Mouse (Mus musculus): ENCODE results near the gene Celf2. TPM values are rescaled to one million over a fixed set of nuclear protein-coding genes. Genes with fewer than 3 reads are reported as not detected.

The Celf2 gene
- total and polyA plus RNA-seq, 2 experiments from 2014 or later: 185 to 205 TPM

- no peak for TF ChIP-seq CTCF (IDR thresholded peaks at IDR 0.05; ENCODE audit: low read depth)
- Histone ChIP-seq H3K9me3 (ENCODE audit: low read length) (no peaks in the 10 kb centered on the region), H3K36me3 (ENCODE audit: insufficient read depth) (no peaks in the 10 kb centered on the region), H3K4me1 (ENCODE audit: insufficient read depth) (no peaks in the 10 kb centered on the region; the same call in 1 of the 2 replicates), H3K4me3 (ENCODE audit: low read depth, low read length) (no peak overlapping the region), H3K27me3 (ENCODE audit: insufficient read depth, low read length) (no peaks in the 10 kb centered on the region), H3K27ac (ENCODE audit: low read depth, low read length) (no peak overlapping the region), H3K4me2 (ENCODE audit: low read depth) (no peak overlapping the region), H3K9ac (no peak overlapping the region)
- no peak for DNase-seq
- WGBS: 72% methylated on average over 2 of the region's 2 CpGs
- ATAC-seq: no peak
These were observed 259.0 kb downstream of the Celf2 start for GRCm38 (mm10) chr2:7250314-7250713.

- Histone ChIP-seq H3K9me3 (ENCODE audit: low read length) (no peaks in the 10 kb centered on the region), H3K27ac (ENCODE audit: low read depth, low read length) (no peak overlapping the region), H3K36me3 (ENCODE audit: insufficient read depth) (no peaks in the 10 kb centered on the region), H3K27me3 (ENCODE audit: insufficient read depth, low read length) (no peaks in the 10 kb centered on the region), H3K4me2 (ENCODE audit: low read depth) (no peak overlapping the region), H3K4me3 (ENCODE audit: low read depth, low read length) (no peak overlapping the region), H3K4me1 (ENCODE audit: insufficient read depth) (no peaks in the 10 kb centered on the region; the same call in 1 of the 2 replicates), H3K9ac (no peak overlapping the region)
- ATAC-seq (no peak), DNase-seq (no peak)
- no peak for TF ChIP-seq CTCF (IDR thresholded peaks at IDR 0.05; ENCODE audit: low read depth)
These were observed 260.4 kb downstream of the Celf2 start for GRCm38 (mm10) chr2:7249002-7249401.

GRCm38 (mm10) chr2:7245958-7246774 lies 263.2 kb downstream of the Celf2 start:
- no peaks in the 10 kb centered on the region for H3K4me1 ChIP-seq (ENCODE audit: insufficient read depth)
- no peak for DNase-seq
- no peaks in the 10 kb centered on the region for H3K36me3 ChIP-seq (ENCODE audit: insufficient read depth)

GRCm38 (mm10) chr2:7242139-7242538 lies 267.2 kb downstream of the Celf2 start:
- Histone ChIP-seq H3K36me3 (ENCODE audit: insufficient read depth) (no peaks in the 10 kb centered on the region), H3K27me3 (ENCODE audit: insufficient read depth, low read length) (no peaks in the 10 kb centered on the region), H3K4me1 (ENCODE audit: insufficient read depth) (no peaks in the 10 kb centered on the region), H3K4me2 (ENCODE audit: low read depth) (no peak overlapping the region), H3K9ac (no peak overlapping the region), H3K9me3 (ENCODE audit: low read length) (no peaks in the 10 kb centered on the region), H3K27ac (ENCODE audit: low read depth, low read length) (peak overlapping the region; percentile 41), H3K4me3 (ENCODE audit: low read depth, low read length) (no peak overlapping the region)
- 87% methylated on average over 1 of the region's 1 CpGs for WGBS
- DNase-seq (no peak), ATAC-seq (no peak)
- no peak for TF ChIP-seq CTCF (IDR thresholded peaks at IDR 0.05; ENCODE audit: low read depth)

More at GRCm38 (mm10) chr2:7245958-7246774, 263.2 kb downstream of the Celf2 start:
- Histone ChIP-seq H3K27me3 (ENCODE audit: insufficient read depth, low read length) (no peaks in the 10 kb centered on the region), H3K9ac (no peak overlapping the region), H3K9me3 (ENCODE audit: low read length) (no peaks in the 10 kb centered on the region), H3K27ac (ENCODE audit: low read depth, low read length) (no peak overlapping the region), H3K4me3 (ENCODE audit: low read depth, low read length) (no peak overlapping the region), H3K4me2 (ENCODE audit: low read depth) (no peak overlapping the region)
- no peak for TF ChIP-seq CTCF (IDR thresholded peaks at IDR 0.05; ENCODE audit: low read depth)
- 75% methylated on average over 4 of the region's 4 CpGs for WGBS
- ATAC-seq: no peak

- Histone ChIP-seq H3K9me3 (ENCODE audit: low read length) (no peaks in the 10 kb centered on the region), H3K9ac (no peak overlapping the region), H3K4me1 (ENCODE audit: insufficient read depth) (no peaks in the 10 kb centered on the region), H3K27ac (ENCODE audit: low read depth, low read length) (peak overlapping the region; percentile 22; the same call in 1 of the 2 replicates), H3K27me3 (ENCODE audit: insufficient read depth, low read length) (no peaks in the 10 kb centered on the region), H3K4me2 (ENCODE audit: low read depth) (no peak overlapping the region), H3K36me3 (ENCODE audit: insufficient read depth) (no peaks in the 10 kb centered on the region), H3K4me3 (ENCODE audit: low read depth, low read length) (no peak overlapping the region)
- ATAC-seq (peak; percentile 76), DNase-seq (peak; percentile 37)
- TF ChIP-seq CTCF (IDR thresholded peaks at IDR 0.05; ENCODE audit: low read depth): no peak
- 39% methylated on average over 4 of the region's 4 CpGs for WGBS
These were observed 267.8 kb downstream of the Celf2 start for GRCm38 (mm10) chr2:7241523-7241941.

GRCm38 (mm10) chr2:7237283-7237682 lies 272.1 kb downstream of the Celf2 start:
- Histone ChIP-seq H3K9ac (no peak overlapping the region), H3K36me3 (ENCODE audit: insufficient read depth) (no peaks in the 10 kb centered on the region), H3K27ac (ENCODE audit: low read depth, low read length) (no peak overlapping the region), H3K4me3 (ENCODE audit: low read depth, low read length) (no peak overlapping the region), H3K27me3 (ENCODE audit: insufficient read depth, low read length) (no peaks in the 10 kb centered on the region), H3K9me3 (ENCODE audit: low read length) (no peaks in the 10 kb centered on the region), H3K4me1 (ENCODE audit: insufficient read depth) (peaks cover 6% of the 10 kb centered on the region; the same call in 1 of the 2 replicates), H3K4me2 (ENCODE audit: low read depth) (no peak overlapping the region)
- ATAC-seq (no peak), DNase-seq (no peak)
- 88% methylated on average over 4 of the region's 4 CpGs for WGBS
- TF ChIP-seq CTCF (IDR thresholded peaks at IDR 0.05; ENCODE audit: low read depth): no peak

- WGBS: 93% methylated on average over 3 of the region's 3 CpGs
- Histone ChIP-seq H3K9me3 (ENCODE audit: low read length) (no peaks in the 10 kb centered on the region), H3K4me1 (ENCODE audit: insufficient read depth) (peaks cover 6% of the 10 kb centered on the region; the same call in 1 of the 2 replicates), H3K4me2 (ENCODE audit: low read depth) (no peak overlapping the region), H3K27me3 (ENCODE audit: insufficient read depth, low read length) (no peaks in the 10 kb centered on the region), H3K4me3 (ENCODE audit: low read depth, low read length) (no peak overlapping the region), H3K9ac (no peak overlapping the region), H3K27ac (ENCODE audit: low read depth, low read length) (no peak overlapping the region), H3K36me3 (ENCODE audit: insufficient read depth) (no peaks in the 10 kb centered on the region)
- no peak for ATAC-seq
- no peak for DNase-seq
- no peak for TF ChIP-seq CTCF (IDR thresholded peaks at IDR 0.05; ENCODE audit: low read depth)
These were observed 272.9 kb downstream of the Celf2 start for GRCm38 (mm10) chr2:7236452-7236851.
